Mouse (Mus musculus) left cerebral cortex, adult 9 months (tissue): ENCODE results near the gene Olfr1109.

Experiments
- DNase-seq, 2 experiments: peaks; one replicate each; pipeline ENCODE4 v3.0.0; 2022; ENCODE audit warnings: low spot score in 2 of 2

Gene Olfr1109

GRCm38 (mm10) chr2:87095908-87096307 lies at the start of gene Olfr1109:
Gene Olfr1109 (minus strand): TSS chr2:87096008.
- no peak for DNase-seq

DNA sequence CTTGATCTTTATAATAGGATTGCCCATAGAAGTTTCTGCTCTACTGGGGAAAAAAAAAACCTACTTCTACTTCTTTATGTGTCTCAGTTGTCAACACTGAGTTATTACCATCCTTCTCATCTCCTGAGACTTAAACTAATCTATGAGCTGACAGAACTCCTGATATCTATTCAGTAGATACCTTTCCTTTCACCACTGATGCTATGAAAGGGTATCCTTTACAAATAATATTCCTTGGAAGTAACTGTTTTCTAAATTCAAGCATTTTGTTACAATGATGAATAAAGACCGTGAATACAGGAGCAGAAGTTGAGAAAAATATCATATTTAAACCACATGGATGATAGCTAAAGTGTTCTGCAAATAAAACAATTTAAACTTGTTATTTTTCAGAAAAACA lies 44.4 kb upstream of the Olfr1109 start, which contains the start of gene Olfr1110:
Olfr1110 (minus strand) TSS at position 101 of the 400 bp plus-strand sequence.
- DNase-seq: no peak

DNA sequence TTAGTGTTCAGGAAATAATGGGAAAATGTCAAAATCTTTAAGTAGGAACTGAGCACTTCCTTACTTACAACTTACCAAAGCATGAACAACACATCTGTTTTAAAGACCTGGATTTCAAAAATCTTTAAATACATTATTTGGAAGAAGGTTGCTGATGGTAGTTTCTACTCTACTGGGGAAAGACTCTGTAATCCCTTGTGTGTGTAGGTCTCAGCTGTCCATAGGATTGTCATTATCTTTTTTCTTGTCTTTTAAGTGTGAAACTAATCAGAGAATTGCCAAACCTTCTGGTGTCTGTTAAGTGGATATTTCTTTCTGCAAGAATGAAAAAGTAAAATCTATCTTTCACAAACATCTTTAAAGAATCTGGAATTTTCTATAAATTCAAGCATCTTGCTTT lies 18.7 kb upstream of the Olfr1109 start, which contains the start of gene Olfr259:
Olfr259 (minus strand) TSS at position 101 of the 400 bp plus-strand sequence.
- DNase-seq: no peak

DNA sequence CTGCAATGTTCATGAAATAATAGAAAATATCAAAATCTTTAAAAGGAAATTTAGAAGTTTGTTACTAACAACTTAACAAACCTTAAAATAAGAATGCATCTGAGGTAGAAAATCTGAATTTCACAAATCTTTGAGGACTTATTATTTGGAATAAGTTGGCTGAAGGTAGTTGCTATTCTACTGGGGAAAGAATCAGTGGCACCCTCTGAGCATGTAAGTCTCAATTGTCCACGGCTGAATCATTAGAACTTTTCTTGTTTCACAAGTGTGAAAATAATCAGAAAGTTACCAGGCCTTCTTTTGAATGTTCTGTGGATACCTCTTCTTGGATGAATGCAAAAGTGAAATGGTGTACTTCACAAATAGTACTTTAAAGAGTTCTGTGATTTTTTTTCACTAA lies 20.1 kb downstream of the Olfr1109 start, which contains the start of gene Olfr1107:
Olfr1107 (minus strand) TSS at position 101 of the 400 bp plus-strand sequence.
- no peak for DNase-seq

DNA sequence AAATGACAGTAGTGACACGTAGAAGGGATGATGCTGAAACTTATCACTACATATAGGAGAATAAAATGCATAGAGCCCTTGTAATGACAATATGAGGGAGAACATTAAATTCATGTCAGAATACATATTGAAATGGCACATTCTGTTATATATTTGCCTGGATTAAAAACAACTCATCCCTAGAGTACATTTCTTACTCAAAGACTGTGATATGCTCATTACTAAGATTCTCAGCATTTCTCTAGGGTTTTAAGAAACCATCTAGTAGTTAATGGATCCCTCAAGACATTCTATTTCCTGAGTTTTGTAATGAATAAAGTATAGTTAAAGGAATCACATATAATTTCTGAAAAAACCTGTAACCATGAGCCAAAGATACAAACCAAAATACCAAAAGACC lies 43.6 kb downstream of the Olfr1109 start, which contains the start of gene Olfr1106:
Olfr1106 (minus strand) TSS at position 101 of the 400 bp plus-strand sequence.
- no peak for DNase-seq
